Mouse (Mus musculus) liver, postnatal 0 days (tissue): ENCODE data around the gene Gm20388.

Experiments used
- CTCF ChIP-seq: sonication (generic); IDR thresholded peaks from 2 replicates; pipeline ENCODE4 v1.5.1; 2016; ENCODE audit warnings: antibody characterized with exemption, low read depth
- EP300 ChIP-seq: IDR thresholded peaks from 2 replicates; pipeline ENCODE4 v1.6.1; 2016; ENCODE audit warnings: antibody characterized with exemption, low read depth, mild to moderate bottlenecking

DNA sequence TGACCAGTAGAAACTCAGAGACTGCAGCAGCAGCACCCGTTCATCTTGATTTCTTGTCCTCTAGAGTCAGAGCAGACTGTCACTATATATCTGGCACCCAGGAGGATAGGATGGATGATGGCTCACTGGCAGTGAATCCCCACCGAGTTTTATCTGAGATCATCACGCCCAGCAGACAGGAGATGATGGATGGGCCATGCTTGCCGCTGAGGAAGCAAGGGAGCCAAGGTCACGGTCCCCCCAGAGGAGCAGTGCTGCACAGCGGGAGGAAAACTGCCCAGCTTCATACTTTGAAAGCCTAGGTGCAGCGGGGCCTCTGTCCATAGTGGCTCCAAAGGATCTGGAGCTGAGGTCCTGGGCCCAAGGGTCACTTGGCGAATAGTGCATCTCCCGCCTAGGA lies 2122.1 kb downstream of the Gm20388 start:
- no peak for TF ChIP-seq CTCF
- TF ChIP-seq EP300: no peak
